Mouse (Mus musculus) retina, postnatal 1 day (tissue): ENCODE results near the gene Dlst.

Experiments used
- DNase-seq: peaks from one replicate; pipeline ENCODE4 v3.0.0-alpha.2; 2012

The Dlst gene

GRCm38 (mm10) chr12:85153011-85153410 is 42.4 kb downstream of the Dlst start:
- DNase-seq: no peak

DNA sequence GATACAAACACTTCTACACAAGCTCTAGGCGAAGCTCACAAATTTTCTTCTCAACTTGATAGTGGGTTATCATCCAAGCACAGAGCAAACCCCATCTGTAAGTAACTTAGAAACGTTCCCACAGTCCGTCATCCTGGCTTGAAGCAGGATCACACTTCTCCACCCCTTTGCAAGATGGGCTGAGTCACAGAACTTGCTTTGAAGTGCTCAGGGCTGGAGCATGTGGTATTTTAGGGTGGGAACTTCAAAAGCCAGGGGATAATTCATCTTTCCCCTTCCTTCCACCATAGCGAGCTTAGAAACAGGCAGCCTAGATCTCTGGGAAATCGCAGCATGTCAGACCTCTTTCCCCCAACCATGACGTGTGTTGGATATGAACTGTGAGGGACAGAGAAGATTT is 45.7 kb downstream of the Dlst start:
- no peak for DNase-seq

GRCm38 (mm10) chr12:85157797-85158460 is 47.3 kb downstream of the Dlst start:
- DNase-seq: no peak

DNA sequence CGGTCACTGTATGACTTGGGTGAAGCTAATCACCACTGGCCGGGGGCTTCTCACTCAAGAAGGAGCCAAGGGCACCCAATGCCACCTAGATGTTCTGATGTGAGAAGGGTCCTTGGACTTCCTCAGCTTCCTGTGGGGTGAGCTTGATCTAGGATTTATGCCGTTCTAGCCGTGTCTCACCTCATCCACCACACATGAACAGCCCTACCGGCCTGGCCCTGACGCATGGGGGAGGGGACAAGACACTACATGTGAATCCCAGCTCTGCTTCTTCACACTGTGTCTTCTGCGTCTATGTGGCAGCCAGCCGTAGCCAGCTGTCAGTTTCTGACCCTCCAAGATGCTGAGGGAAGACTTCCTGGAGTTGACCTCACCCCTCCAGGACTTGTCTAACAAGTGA is 48.2 kb downstream of the Dlst start:
- no peak for DNase-seq

DNA sequence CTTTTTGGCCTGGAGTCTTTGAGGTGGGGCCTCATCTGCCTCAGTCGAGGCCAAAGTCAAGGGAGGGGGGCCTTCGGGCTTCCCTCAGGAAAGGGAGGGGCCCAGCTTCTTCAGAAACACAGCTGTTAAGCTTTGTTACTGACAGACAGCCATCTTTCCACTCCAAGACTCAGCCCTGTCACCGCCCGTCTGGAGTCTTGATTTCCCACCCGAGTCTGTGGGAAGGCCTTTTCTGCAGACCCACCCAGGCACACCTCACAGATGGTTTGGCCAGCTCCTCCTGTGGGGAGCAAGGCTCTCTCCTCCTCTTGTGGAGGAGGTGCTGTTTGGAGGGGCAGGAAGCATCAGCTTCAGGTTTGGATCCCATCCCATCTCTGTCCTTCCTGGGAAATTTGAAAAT is 49.0 kb downstream of the Dlst start:
- DNase-seq: no peak

- no peak for DNase-seq
Measured at GRCm38 (mm10) chr12:85164996-85165395, 54.4 kb downstream of the Dlst start.

GRCm38 (mm10) chr12:85166631-85167030 is 56.0 kb downstream of the Dlst start:
- no peak for DNase-seq

DNA sequence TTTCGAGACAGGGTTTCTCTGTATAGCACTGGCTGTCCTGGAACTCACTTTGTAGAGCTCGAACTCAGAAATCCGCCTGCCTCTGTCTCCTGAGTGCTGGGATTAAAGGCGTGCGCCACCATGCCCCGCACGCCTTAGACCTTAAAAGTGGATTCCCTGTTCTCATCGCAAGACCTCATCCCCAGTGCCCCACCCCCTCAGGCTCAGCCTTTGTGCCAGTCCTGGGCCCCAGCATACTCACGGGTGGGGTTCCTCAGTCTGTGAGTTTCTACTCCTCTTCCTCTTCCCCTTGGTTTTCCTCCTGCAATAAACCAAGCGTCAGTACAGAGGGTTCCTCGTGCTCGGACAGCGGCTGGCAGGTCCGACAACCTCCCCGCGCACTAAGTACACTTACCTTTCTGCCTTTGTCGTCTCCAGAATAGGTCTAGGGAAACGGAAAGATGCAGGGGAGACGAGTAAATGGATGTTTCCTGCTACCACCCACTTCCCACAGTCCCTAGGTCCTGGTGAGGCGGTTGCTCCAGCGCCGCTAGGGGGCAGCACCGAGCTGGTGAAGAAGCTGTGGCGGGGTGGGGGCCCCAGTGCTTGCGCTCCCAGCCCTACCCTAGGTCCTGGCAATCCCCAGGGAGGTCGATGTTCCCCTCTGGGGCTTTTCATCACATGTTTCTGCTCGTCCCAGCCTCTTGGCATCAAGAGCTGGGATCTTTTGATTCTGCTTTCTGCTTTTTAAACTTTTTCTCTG is 58.7 kb downstream of the Dlst start:
- peak; percentile 85 for DNase-seq

DNA sequence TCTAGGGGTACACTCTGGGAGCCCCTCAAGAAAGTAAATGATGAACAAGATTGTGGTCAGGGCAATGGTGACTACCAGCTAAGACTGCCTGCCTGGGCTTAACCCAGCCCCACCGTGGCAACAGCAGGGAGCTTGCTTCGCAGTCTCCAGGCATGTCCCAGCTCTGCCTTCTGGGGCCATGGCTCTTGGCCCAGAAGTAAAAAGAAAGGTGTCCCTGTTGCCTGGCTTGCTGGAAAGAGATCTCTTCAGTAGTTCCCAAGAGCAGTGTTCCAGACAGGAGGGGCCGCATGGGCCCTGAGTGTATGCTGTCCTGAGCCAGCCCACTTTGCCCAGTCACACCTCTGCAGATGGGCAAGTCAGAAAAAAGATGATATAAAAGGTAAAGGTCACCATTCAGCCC is 59.2 kb downstream of the Dlst start:
- DNase-seq: no peak

- DNase-seq: no peak
Measured at GRCm38 (mm10) chr12:85170284-85170947, 59.8 kb downstream of the Dlst start.

DNA sequence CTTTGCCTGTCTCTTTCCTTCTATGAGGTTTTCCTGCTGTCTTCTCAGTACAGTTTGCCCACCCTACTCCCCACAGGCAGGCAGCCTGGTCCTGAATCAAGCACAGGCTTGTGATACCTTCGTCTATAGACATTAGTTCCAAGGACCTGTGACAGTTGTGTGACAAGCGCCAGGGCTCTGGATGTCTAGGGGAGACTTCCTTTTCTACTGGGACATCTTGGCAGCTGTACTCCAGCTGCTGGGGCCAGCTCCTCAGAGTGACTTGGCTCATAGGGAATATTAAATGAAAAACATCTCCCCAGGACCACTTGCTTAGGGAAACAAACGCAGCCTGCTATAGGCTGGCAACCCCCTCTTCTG is 60.3 kb downstream of the Dlst start:
- no peak for DNase-seq

GRCm38 (mm10) chr12:85174016-85174415 is 63.4 kb downstream of the Dlst start:
- DNase-seq: no peak

DNA sequence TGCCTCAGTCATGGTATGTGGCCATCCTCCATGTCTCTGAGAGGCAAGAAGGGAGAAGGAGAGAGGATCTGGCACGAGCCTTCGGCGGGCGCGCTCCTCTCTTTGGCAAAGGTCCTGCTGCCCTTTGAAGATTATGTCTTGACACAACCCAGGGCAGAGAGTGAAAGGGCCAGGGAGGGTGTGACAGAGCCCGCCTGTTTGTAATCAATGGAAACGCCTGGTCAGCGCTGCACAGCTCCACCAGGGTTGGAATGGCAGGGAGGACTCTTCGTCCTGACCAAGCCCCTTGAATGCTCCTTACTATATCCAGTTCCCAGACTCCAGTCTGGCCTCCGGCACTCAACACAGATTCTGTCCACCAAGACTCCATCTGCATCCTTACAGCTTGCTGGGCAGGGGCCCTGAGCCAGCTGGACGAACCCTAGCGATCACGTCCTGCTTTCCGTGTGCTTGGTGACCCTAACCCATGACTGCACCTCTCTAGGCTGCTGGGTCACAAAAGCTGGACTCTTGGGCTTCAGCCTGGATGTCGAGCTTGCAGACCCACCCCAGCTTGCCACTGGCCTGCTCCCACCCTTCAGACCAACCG is 64.5 kb downstream of the Dlst start:
- DNase-seq: peak; percentile 35

DNA sequence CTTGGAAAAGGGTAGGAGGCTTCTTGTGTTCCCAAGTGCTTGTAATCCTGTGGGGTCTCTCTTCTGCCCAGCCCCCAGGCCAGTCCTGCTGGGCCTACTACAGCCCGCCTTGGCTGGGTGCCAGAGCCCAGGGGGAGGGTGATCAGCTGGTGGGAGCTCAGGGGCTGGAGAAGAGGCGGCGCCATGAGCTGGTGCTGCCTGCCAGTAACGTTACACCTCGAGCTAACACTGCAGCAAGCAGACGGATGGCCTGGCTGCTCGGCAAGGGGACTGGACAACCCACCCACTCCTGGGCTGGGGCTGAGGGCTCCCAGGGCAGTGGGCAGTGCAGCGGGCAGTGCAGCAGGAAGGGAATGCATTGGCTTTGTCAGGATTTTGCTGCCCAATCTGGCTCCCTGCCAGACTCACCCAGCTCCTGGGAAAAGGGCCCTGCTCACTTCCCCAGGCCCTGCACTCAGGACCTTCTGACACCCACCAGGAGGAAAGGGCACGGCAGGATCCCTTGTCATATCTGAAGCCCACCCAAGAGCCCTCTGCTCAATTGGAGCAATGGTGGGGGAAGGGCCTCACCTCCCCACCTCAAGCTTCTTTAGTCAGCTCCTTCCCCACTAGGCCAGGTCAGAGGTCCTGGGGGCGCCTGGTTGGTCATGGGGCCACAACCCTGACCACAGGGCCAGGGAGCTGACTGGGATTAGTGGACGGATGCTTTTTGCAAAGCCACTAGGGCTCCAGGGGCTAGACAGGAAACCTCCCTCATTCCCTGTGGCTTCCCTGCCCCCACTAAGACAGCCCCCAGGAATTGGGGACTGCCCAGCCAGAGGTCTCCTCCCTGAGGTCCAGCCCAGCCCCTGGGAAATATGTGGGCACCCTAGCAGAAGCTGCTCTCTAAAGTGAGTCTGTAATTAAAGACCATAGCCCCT is 65.6 kb downstream of the Dlst start:
- peak; percentile 93 for DNase-seq

DNA sequence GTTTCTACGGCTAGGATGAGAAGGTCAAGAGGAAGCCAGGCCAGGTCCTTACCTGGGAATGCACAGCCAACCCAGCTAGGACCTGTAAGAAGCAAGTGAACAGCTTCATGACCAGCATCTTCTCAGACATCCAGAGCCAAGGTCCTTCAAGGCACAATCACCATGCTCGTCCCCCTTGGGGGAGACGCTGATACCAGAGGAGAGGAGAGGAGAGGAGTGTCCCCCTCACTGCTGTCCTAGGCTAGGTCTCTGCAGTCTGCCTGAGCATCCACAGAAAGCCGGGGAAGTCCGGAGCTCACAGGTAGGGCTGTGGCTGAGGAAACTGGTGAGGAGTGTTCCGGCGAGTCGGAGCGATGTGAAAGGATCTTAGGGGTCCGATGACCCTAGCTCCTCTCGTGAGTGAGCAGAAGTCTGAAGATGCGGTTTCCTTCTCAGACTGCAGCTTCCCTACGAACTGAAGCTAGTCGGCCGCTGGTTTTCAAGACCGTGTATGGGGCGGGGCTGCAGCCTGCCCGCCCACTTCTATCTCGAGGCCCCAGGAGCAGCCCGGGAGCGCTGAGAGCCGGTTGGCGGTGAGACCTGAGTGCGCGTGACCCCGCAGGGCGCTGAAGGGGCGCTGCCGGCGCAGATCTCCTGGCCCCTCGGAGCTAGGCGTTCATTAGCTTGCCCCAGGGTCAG is 66.4 kb downstream of the Dlst start:
- peak; percentile 72 for DNase-seq

DNA sequence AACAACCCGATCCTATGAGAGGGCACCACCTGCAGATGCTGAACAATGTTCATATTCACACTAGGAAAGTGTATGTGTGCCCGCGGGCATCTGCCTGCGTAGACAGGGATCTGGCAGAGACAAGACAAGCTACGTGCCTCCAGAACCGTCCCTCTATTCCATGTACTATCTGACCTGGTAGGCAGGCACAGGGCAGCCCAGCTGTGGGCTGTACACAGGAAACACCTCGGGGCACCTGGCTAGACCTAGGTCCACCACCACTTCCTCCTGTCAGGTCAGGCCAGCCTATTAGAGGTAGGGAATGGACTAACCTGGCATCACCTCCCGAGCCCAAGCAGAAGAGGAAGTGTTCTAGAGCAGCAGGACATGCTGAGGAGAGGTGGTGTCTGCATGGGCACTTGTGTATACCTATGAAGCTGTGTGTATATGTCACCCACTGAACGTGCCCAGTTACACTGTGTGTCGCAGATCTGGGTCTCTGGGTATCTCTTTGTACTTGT is 67.2 kb downstream of the Dlst start, which contains the start of gene Pgf:
TSS of gene Pgf (minus strand) at position 51 of the 500 bp plus-strand sequence.
- no peak for DNase-seq

DNA sequence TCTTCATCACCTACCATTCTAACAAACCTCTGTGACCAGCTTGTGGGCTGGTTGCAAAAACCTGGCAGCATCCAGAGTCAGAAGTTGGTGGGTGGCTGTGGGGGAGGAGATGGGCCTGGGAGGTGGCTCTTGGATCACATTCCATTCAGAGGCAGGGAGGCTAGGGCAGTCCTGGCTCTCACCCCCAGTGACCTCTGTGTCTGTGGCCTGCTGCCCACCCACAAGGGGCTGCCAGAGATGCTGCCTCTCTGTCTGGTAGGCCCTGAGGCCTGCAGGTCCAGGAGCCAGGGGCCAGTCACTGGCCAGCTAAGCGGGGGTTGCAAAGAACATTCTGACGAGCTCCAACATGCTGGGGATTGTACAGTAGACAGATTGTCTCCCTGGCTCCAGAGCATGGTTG is 67.7 kb downstream of the Dlst start:
- no peak for DNase-seq

GRCm38 (mm10) chr12:85181475-85182344 is 71.1 kb downstream of the Dlst start:
- DNase-seq: peak; percentile 66

DNA sequence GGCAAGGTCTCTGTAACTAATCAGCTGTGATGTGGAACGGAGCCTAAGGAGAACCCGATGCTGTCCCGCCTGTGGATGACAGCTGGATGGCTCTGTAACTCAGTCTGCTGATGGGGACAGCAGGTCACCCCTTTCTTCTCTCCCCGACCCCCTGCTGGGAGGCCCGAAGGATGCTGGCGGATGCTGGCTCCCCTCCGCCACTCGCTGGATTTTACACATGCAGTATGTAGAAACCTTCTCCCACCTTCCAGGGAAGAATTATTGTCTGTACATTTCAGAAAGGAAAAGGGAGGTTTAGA is 71.7 kb downstream of the Dlst start:
- DNase-seq: peak; percentile 78

DNA sequence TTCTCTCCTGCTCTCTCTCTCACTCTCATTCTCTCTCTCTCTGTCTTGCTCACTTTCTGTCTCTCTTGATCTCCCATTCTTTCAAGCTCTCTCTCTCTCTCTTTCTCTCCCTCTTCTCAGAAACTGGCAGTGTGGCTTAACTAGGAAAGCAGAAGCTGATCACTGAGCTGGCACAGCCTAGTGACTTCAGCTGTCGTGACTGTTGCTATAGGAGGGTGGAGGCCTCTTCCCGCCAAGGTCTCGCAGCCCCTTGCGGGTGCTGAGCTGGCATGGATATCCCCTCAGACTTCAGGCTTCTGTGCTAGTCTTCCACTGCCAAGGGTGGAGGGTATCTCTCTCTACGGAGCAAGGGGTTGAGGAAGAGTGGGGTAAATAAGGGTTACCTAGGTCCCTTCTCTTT is 72.3 kb downstream of the Dlst start:
- DNase-seq: peak; percentile 36

DNA sequence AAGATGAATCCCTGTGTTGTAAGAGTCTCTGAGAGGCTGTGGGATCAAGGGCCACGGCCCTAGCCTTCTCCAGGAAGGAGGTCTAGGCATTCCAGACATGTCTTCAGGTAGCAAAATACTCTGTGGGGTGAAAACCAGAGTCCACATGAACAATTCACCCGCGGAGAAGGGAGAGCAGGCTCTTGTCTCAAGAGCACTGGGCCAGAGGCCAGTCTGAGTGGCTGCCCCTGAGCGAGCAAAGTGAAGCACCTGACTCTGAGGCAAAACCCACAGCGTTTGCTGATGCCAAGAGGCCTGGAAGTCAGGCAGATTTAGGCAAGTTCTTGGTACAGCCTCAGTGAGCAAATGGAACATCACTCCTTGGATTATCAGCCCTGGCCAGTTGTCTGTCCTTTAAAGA is 73.5 kb downstream of the Dlst start:
- no peak for DNase-seq
